Mouse (Mus musculus) erythroblast, embryonic 14.5 days (primary cell): ENCODE data around the gene Msi2. TPM values are rescaled to one million over a fixed set of nuclear protein-coding genes. Genes with fewer than 3 reads are reported as not detected.
A peak's percentile ranks its signal among the peaks of the same experiment; 100 is the strongest.

ENCODE experiments used
- H3K27me3 ChIP-seq: 2 replicates; pipeline ENCODE4 v1.6.1; 2012; ENCODE audit warnings: inconsistent platforms; ENCODE audit not compliant: control insufficient read depth
- H3K36me3 ChIP-seq: 2 replicates; pipeline ENCODE4 v1.6.1; 2012; ENCODE audit warnings: mild to moderate bottlenecking, inconsistent platforms; ENCODE audit not compliant: control insufficient read depth
- H3K4me1 ChIP-seq: 2 replicates; pipeline ENCODE4 v1.6.1; 2012; ENCODE audit warnings: inconsistent platforms; ENCODE audit not compliant: control insufficient read depth
- H3K4me3 ChIP-seq: replicated peaks from 2 replicates; pipeline ENCODE3; 2012; ENCODE audit warnings: moderate library complexity, mild to moderate bottlenecking, inconsistent platforms
- H3K9me3 ChIP-seq: 2 replicates; pipeline ENCODE4 v1.6.1; 2012; ENCODE audit warnings: low read length, inconsistent platforms, mixed read lengths; ENCODE audit not compliant: control insufficient read depth
- GATA1 ChIP-seq: IDR thresholded peaks from 2 replicates; pipeline ENCODE4 v1.6.1; 2012; ENCODE audit warnings: low read length, inconsistent platforms, mixed read lengths
- TAL1 ChIP-seq: IDR thresholded peaks from 3 replicates; pipeline ENCODE4 v1.6.1; 2012; ENCODE audit warnings: low read length, inconsistent platforms, mixed read lengths
- polyA plus RNA-seq: library from polyadenylated mRNA; stranded (reverse); fragments of >175 nt; gene quantifications from 2 replicates; pipeline ENCODE4 v1.2.3, GENCODE M21; 2012

Gene Msi2
- polyA plus RNA-seq, 1 experiment, result 0.45 TPM

DNA sequence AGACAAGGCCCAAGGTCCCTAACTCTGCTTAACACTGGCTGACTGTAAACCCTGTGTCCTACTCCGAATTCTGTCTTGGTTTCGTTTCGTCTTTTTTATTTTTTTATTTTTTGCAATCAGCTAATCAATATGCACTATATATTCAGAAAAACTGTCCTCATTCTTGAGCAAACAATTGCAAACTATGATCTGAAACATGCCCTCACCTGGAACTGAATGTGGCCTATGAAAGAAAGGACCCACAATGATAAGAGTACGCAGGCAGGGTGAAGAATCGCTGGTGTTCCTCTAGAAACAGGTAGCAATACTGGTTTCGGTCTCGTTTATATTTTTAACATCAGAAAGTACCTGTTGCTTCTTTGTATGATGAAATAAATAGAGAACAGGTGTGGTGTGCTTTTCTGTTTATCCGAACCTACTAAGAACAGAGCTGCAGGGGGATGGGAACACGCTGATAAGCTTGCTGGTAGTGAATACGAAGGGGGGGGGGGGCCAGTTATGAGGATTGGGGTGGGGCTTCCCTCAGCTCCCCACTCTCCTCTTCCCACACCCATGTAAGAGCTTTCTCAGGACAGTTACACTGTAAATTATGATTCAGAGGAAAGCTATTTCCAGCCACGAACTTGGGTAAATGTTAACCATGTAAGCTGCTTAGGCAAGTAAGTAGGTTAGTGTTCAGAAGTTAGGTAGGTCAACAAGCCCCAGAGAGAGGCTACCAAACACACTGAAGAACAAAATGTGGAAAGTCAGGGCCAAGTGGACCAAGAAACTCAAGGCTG, 103.6 kb downstream of the Msi2 start:
- H3K9me3 ChIP-seq, result no peaks in the 10 kb centered on the region
- no peaks in the 10 kb centered on the region for H3K36me3 ChIP-seq
- peak overlapping the region; percentile 5 for H3K4me3 ChIP-seq
- TF ChIP-seq GATA1, result no peak
- no peak for TF ChIP-seq TAL1
- H3K27me3 ChIP-seq, result no peaks in the 10 kb centered on the region
- H3K4me1 ChIP-seq, result peaks cover 18% of the 10 kb centered on the region

DNA sequence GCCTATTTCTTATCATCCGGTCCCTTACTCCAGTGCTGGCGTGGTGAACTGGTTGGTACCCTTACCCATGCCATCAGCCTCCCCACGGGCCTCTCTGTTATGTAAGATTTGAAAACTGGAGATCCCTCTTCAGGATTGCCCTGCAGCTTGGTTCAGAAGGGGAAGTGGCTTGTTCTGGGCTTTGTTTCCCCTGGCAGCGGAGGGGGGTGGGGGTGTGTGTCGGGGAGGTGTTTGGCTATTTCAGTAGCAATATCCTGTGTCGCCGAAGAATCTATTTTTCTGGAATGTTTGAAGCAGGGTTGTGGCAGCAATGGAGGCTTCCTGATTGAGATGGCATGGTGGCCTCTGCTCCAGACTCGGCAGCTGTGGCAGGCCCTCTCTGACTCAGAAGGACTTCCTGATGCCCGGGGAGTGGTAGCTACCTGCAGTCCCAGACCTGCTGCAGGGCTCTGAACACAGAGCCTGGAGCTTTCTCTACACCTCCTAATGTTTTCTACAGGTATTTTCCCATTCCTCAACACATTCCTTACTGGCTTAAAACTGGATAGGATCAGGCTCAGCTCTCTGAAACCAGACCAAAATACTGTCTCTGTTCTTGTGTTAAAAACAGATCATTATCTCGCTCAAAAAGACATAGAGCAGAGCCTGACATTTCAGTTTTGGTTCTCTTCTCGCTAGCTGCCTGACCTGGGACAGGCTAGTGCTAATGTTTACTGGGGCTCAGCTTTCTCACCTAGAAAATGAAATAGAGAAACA, 104.4 kb downstream of the Msi2 start:
- H3K9me3 ChIP-seq, result no peaks in the 10 kb centered on the region
- peak overlapping the region; percentile 5 for H3K4me3 ChIP-seq
- H3K4me1 ChIP-seq, result peaks cover 23% of the 10 kb centered on the region
- no peaks in the 10 kb centered on the region for H3K36me3 ChIP-seq
- no peaks in the 10 kb centered on the region for H3K27me3 ChIP-seq
- TF ChIP-seq TAL1, result no peak
- no peak for TF ChIP-seq GATA1

DNA sequence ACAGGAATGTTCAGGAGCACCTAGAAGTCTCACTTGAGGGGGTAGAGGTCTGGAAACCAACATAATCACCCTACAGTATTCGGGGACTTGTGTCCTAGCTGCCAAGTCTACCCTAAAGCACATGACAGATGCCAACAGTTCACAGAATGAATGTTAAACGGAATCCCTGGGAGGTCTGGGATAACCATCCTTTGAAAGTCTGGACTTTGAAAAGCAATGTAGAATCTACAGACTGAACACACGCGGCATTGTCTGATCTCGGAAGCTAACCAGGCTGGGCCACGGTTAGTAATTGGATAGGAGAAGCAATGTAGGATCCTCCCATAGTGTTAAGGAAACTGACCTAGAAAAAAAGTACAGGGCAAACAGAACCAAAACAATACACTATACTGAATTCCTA, 105.3 kb downstream of the Msi2 start:
- TF ChIP-seq GATA1, result no peak
- no peak for TF ChIP-seq TAL1
- no peaks in the 10 kb centered on the region for H3K9me3 ChIP-seq
- no peak overlapping the region for H3K4me3 ChIP-seq
- H3K27me3 ChIP-seq, result no peaks in the 10 kb centered on the region
- no peaks in the 10 kb centered on the region for H3K36me3 ChIP-seq
- H3K4me1 ChIP-seq, result peaks cover 31% of the 10 kb centered on the region

DNA sequence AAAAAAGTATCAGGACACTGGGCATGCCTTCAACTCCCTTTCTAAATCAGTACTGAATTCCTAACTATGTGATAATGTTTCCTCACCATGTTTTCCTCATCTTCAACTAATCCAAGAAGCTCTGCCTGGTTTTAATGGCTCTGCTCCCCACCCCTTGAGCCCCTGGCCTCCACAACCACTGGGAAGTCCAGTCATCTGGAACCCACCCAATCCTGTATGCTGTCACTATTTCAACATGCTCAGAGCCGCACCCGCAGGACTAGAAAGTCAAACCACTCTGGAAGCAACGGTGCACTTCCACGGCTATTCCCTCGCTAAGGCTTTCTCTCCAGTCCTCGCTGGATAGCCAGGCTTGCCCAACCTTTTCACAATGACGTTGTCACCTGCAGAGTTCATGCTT, 106.2 kb downstream of the Msi2 start:
- no peak for TF ChIP-seq TAL1
- TF ChIP-seq GATA1, result no peak
- no peaks in the 10 kb centered on the region for H3K9me3 ChIP-seq
- H3K36me3 ChIP-seq, result no peaks in the 10 kb centered on the region
- peaks cover 34% of the 10 kb centered on the region for H3K4me1 ChIP-seq
- no peak overlapping the region for H3K4me3 ChIP-seq
- H3K27me3 ChIP-seq, result no peaks in the 10 kb centered on the region

DNA sequence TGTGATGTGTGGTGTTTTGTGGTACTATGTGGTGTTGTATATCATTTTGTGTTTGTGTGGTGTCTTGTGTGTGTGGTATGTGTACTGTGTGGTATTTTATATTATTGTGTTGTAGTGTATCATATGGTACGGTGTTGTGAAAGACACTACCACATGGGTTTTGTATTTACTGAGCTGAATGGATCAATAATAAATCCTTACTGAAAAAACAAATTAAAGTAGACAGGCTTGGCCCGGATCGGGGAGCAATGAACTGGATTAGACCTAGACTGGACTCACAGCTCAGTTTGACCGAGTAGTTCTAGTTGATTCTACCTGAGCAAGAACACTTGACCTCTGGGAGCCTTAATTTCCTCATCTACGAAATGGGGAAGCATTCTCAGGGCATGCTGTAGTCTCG, 107.5 kb downstream of the Msi2 start:
- Histone ChIP-seq H3K27me3 (no peaks in the 10 kb centered on the region), H3K4me3 (no peak overlapping the region), H3K9me3 (no peaks in the 10 kb centered on the region), H3K4me1 (peaks cover 34% of the 10 kb centered on the region), H3K36me3 (no peaks in the 10 kb centered on the region)
- no peak for TF ChIP-seq TAL1
- TF ChIP-seq GATA1, result no peak

DNA sequence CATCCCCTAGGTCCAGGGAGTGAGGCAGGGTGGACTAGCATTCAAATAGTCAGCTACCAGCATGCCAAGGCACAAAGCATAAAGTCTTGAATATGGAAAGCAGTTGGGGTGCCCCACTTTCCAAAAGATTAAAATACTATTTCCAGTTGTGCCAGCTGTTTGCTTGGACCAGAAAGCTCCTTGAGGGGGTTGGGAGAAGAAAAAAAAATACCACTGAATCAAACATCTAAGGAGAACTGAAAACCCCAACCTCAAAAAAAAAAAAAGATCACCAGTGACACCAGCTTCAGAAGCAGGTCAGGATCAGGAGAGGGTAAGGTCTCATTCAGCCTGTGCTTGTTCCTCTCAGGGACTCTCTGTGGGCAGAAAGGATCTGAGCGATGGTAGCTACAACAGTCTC, 108.2 kb downstream of the Msi2 start:
- H3K36me3 ChIP-seq, result no peaks in the 10 kb centered on the region
- no peak overlapping the region for H3K4me3 ChIP-seq
- no peaks in the 10 kb centered on the region for H3K9me3 ChIP-seq
- H3K27me3 ChIP-seq, result no peaks in the 10 kb centered on the region
- H3K4me1 ChIP-seq, result peaks cover 36% of the 10 kb centered on the region
- TF ChIP-seq GATA1 (no peak), TAL1 (no peak)

DNA sequence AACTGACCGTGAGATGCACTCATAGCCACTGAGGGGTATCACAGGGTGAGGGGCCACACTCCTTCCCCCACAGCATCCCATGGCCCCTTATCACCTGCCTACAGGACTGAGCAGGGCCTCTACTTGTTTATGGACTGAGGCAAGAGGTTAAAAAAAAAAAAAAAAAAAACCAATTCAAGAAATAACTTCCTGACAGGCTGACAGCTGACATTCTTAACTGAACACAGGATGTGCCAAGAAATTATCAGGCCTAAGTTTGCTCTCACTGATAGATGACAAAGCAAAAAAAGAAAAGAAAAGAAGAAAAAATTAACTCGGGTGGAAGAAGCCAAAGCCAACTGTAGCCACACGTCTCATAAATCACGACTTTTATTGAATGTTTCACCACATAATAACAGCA, 109.7 kb downstream of the Msi2 start:
- TF ChIP-seq TAL1 (no peak), GATA1 (no peak)
- Histone ChIP-seq H3K4me1 (peaks cover 32% of the 10 kb centered on the region), H3K36me3 (no peaks in the 10 kb centered on the region), H3K27me3 (no peaks in the 10 kb centered on the region), H3K4me3 (no peak overlapping the region), H3K9me3 (no peaks in the 10 kb centered on the region)

DNA sequence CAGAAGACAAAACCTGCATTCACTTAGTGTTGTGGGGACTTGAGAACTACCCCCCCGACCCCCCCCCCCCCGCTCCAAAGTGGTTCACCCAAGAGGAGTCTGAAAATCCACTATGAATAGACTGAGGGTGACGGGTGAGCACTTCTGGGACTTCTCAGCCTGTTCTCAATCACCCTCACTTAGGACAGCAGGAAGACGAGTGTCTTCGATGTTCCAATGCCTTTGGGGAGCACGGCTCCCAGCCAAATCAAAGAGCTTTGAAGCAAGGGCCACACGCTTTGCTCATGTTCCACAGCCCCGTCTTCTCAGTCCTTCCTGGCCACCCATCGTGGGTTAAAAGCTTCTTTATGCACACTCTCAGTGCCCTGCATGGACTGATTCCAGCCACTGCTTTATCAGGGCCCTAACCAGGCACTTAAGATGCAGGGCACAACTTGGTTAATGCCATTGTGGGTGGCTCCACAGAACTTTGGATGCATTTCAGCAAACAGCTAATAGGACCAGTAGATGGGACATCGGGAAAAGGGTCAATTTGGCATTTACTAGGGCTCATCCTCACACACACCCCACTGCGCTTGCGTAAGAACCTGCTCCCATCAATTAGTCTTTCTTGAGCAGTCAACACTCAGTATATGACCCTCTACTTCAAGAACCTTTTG, 110.5 kb downstream of the Msi2 start:
- Histone ChIP-seq H3K4me1 (peaks cover 34% of the 10 kb centered on the region), H3K9me3 (no peaks in the 10 kb centered on the region), H3K36me3 (no peaks in the 10 kb centered on the region), H3K27me3 (no peaks in the 10 kb centered on the region), H3K4me3 (no peak overlapping the region)
- TF ChIP-seq TAL1 (no peak), GATA1 (no peak)

DNA sequence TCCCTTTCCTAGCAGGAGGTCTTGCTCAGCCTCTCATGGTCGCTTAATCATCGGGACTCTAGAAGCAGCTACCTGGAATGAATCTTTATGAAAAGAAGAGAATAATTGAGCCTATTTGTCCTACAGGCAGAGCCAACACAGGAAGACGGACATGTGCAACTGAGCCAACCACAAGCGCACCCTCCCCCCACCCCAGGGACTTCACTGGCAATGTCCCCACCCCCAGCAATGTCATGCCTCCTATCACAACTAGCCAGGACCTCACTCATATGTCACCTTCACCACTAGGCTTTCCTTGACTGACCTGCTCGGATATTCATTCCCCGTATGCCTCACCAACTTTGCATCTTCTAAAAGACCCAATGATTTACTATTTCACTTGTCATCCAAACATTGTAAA, 112.5 kb downstream of the Msi2 start:
- Histone ChIP-seq H3K4me1 (peaks cover 36% of the 10 kb centered on the region), H3K36me3 (no peaks in the 10 kb centered on the region; the same call in 1 of the 2 replicates), H3K4me3 (no peak overlapping the region), H3K27me3 (no peaks in the 10 kb centered on the region), H3K9me3 (no peaks in the 10 kb centered on the region)
- no peak for TF ChIP-seq GATA1
- TF ChIP-seq TAL1, result no peak
